Mouse (Mus musculus): ENCODE results near the gene Fbxl17.

The Fbxl17 gene

DNA sequence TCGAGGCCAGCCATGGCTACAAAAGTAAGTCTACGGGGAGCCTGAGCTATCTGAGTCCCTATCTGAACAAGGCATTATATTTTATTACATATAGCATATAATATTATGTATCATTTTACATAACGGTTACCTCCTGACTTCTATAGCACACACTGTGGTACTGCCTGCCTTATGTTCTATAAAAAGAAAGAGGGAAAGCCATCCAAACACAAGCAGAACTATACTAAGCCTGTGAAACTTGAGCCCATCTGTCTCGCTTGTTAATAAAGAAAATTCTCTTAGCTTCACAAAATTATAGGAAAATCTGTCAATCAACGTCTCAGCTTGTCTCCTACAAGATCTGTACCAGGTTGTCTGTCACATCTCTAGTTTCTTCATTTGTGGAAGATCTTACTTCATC, 173.6 kb downstream of the Fbxl17 start:
- DNase-seq: no peak

DNA sequence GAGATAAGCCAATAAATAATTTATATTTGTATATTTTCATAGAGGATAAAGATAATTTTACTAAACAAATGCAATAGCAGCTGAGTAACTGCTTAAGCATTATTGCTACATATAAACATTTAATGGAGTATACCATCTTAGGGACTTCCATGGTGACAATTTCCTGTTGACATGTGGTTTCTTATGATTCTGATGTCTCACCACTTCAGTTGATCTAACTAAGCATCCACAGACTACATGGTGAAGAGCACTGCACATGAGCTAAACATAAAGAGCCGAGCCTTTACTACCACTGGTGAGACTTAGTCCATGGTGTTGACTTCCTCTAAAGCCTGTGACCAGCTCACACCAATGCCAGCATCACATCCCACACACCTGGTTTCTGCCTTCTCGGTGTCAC, 175.1 kb downstream of the Fbxl17 start:
- DNase-seq: no peak

DNA sequence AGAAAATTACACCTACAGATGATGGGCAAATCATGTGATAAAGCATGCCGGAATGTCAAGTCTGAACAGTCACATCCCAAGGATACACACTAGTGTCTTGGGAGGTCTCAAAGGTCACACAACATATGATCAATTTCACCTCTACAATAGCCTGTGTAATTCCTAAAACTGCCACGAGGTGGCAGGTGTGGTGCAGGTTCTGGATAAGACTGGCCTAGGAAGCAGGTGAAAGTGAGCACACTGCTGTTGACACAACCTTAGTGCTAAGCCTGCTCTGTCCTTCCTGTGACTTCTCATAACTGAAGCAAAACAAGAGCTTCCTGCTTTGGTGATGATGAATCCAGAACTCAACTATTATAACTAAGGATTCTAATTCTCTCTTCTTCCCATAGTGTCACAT, 175.8 kb downstream of the Fbxl17 start:
- peak; percentile 77 for DNase-seq

DNA sequence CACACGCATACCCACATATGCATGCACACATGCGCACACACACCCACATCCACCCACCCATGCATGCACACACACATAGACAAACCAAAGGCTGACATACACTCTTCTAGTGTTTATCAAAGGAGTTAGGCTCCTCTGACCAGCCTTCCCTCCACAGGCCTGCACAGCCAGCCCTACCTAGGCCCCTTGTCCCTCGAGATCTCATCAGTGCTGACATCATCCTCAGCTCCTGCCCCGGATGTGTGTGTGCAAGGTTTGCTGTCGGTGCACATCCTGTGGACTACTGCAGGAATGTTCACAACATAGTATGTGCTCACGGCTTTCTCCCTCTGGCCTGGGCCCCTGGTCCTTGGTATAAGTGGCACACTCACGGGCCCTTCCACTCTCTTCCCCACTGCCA, 177.0 kb downstream of the Fbxl17 start:
- DNase-seq: no peak

DNA sequence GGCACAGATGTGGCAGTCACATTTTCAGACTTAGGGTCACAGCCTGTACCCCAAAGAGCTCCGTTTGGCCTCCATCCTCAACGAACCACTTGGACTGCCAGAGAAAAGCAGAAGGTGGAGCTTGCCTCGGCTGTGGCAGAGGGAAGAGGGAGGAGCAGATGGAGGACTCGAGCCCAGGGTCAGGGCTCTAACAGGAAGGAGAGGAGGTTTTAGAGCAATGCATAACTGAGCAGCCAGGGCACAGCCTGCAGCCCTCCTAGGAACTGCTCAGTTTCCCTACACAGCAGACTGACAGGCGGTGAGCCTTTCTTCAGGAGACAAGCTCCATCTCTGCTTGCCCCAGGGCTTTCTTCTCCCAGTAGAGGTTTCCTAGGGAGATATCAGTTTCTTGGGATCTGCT, 178.5 kb downstream of the Fbxl17 start:
- DNase-seq: no peak

DNA sequence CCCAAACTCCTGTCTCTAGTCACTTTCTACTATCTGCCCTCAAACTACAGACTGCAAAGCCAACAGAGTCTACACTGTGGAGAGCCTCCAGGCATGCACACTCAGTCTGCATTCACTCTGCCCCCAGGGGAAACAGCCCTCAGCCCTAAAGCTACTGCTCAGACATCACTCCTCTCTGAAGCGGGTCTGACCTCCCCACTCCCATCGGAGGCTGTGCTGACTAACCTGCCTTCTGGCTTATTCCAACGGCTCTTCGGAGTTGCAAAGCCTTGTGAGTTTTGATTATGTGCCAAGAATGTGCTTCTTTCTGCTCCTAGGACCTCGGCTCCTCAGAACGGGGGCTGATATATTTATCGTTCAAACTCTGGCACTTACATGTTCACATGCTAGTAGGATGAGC, 182.3 kb downstream of the Fbxl17 start:
- no peak for DNase-seq

DNA sequence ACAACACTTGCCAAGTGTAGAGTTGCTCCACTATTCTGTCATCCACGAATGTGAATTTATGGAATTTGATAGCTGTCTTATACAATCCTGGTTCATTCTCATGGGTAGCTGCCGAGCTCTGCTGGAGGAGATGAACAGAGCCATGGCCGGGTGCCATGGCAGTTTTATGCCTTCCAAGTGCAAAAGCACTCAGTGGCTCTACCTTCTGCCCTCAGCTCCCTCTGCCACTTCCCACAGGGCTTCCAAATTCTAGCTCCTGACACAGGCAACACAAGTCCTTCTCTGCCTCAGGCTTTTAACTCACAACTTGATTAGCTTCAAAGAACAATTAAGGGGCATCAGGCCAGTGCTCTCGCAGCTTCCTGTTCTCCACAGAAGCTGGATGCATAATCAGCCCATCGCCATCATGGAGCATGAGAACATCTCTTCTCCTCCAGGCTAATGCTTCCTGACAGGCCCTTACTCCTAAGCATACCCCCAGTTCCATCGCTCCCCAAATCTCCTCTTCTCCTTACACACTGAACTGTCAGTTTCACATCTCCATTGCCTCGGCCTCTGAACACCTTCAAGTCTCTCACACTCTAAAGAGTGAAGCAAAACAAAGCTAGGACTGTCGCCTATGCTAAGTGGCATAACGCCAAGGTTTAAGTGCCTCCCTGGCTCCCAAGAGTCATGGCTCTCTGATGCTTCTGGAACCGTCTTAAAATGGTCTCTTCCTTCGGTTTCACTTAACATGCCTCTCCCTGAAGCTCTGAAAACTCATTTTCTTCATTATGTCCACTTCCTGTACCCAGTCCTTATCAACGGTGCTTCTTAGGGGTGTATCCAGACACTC, 184.0 kb downstream of the Fbxl17 start:
- no peak for DNase-seq

DNA sequence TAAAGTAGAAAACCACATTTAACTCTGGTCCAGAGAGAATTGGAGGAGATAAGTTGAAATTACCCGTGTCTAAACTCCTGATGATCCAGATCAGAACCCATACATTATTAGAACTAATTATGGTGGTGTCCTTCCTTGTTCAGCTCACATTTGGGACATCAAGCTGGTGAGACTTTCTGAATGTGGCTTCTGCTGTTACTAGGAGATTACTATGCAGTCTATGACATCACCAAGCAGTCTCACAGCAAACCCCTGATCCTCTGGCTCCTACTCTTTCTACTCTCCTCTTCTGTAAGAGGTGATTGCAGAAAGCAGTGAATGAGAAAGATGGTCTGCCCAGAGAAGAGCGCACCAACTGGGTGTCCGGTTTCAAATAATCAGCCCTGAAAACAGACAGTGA, 187.0 kb downstream of the Fbxl17 start:
- DNase-seq: no peak

DNA sequence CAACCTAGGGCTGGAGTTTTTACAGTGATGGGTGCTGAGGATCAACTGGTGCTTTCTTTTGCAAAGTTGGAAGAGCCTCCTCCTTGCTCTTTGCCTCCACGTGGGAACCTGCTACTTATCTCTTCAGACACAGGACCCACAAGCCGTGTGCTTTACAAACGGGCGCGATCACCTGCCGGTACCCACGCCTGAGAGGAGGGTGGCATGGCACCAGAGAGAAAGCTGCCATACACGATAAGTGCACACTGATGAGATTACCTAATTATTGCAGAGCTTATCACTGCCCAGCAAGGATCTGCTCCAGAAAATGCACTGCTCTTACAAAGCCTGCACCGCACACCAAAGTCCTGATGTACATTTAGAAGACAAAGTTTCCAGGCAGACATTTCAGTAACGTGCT, 187.5 kb downstream of the Fbxl17 start:
- no peak for DNase-seq

DNA sequence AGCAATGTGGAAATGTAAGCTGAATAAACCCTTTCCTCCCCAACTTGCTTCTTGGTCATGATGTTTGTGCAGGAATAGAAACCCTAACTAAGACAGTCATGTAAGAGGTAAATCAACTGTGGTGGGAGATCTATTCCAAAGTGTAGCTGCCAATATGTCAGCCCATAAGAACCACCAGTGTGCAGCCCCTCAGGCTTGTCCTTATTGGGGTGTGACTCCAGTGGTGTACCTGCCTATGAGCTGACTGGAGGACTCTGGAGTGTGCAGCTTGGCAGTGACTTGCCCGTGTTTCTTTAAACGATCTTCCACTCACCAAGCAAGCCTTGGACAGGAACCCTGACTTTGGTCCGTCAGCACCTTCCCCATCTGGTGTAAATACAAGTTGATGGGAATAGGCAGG, 188.2 kb downstream of the Fbxl17 start:
- no peak for DNase-seq

DNA sequence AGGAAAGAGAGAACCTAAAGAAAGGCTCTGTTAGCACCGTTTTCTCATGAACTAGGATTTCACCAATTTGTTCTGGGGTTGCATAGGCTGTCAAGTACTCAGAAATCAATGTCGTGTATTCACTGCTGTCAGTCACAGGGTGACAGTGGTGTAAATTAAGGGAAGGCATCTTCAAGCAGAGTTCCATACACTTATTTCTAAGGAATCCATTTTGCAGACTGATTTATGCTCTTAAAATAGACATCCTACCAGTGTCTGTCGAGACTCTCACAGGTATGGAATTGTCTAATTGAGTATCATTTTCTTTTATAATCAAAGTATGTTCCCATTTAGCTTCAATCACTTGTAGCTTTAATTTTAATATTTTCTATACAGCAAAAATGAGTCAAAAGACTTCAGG, 189.8 kb downstream of the Fbxl17 start:
- no peak for DNase-seq

DNA sequence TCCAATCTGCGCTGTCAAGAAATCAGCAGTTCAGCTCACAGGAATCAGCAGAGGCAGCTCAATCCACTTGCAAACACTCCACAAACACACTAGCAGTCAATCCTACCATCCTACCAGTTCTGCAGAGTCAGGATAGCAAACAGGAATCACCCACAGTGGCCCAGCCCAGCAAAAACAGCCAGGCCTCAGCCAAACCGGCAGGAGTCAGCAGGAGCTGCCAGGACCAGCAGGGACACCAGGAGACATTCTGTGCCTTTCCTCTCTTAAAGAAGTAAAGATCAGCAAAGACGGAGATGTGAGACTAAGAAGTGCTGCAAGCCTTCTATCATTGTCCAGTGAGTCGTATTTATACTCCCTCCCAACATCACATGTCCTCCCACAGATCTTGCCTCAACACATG, 196.0 kb downstream of the Fbxl17 start:
- DNase-seq: no peak

DNA sequence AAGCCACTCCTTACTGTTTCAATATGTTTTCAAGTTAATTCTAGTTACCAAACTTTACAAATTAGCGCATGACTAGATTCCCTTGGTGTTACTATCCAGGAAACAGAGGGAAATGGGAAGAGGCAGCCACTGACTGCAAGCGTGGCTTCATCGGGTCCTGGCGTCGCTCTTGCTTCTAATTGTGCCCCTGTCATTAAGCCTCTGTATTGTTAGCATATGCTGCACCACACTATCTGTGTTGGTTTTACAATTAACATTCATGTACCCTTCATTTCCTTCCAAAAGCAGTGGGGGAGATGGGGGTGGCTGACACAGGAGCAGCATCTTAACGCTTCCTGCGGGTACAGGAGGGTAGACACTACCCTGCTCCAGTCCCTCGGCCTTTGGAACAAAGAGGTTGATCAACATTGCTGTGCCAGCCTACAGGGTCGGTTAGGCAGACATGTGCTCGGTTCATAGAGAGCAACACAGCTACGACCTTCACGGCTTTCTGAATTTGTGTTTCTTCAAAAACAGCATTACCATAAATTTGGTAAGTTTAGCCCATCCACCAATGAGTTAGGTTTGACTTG, 197.9 kb downstream of the Fbxl17 start:
- DNase-seq: no peak

DNA sequence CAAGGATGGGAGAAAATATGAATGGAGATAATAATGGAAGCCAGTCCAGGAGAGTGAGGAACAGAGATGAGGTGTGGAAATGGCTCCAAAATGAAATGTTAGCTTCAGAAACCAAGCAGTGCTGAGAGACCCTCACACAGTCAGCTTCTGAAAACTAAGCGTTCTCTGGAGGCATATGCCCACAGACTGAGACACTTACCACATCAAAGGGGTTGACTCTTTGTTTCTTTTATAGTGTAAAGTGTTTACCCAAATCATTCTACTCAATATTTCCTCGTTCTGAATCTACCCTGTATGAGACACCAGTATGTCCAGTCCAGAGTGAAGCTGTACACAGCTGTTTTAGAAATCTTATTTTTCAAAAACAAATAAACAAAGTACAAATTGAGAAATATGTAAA, 204.3 kb downstream of the Fbxl17 start:
- DNase-seq: no peak

DNA sequence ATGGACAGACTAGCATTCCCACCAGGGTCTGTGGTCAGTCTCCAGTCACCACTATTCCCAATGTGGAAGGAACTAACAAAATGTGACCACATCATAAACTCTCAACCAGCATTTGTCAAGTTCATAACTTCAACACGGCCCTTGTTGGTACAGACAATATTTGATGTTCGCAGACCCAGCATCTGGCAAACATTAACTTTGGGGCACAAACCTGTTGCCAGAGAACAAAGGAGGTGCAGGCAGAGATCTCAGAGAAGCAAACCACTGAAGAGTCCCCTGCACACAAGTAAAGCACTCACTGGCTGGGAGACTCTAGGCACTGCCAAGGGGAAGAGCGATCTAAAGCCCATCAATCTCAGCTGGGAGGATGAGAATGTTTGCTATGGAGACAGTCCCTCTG, 204.9 kb downstream of the Fbxl17 start:
- no peak for DNase-seq

DNA sequence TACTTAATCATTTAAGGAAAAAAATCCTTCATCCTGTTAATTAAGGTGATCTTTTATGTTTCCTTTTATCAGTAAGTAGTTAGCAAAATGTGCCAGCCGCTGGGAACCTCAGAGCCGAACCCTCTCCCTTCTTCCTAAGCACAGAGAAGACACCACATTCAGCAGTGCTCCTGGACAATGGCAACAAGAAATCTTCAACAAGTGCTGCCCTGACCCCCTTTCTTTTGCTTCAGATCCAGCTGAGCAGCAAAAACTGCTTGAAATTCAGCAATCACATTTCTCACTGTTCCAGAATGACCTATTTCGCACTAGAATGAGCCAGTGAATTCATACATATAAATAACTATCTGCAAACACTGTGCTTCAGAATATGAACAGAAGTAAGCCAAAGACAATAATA, 205.8 kb downstream of the Fbxl17 start:
- no peak for DNase-seq

DNA sequence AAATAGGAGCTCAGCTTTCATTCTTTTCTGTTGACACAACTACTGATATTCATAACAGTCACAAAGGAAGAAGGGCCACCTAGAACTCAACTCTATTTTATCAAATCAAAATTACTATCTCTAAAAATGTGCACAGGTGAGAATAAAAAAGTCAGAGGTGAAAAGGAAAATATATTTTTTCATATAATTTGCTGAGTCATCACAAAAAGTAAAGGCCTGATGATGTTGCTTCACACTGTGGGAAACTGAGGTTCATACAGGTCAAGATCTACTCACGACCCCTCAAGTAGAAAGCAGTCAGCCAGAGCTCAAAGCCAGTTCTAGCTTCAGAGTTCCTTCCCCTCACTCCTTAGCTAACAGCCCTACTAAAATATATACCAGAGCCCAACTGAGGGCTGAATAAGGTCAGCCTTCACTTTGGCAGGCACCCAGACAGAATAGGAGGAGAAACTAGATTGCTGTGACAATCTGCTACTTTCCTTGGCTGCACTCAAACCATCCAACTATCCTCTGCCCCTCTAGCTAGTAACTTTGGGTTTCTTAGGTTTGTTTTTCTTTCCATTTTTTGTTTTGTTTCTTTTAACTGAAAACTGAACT, 210.4 kb downstream of the Fbxl17 start:
- no peak for DNase-seq

DNA sequence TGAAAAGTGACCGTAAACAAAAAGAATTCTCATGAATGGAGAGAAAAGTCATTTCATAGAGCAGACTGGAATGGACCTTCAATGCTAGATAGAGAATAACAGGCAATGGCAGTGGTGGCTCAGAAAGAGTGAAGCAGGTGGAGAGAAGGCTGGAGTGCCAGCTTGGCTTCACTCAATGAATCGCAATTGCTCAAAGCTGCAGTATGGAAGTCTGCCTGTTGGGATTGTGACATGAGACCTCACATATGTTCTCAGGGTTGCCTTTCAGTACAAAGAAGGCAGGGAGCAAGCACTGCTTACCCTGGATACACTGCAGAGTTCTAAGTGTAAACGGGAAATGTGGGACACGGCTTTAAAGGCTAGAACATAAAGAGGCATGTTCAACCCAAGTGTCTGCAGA, 211.0 kb downstream of the Fbxl17 start:
- DNase-seq: no peak

DNA sequence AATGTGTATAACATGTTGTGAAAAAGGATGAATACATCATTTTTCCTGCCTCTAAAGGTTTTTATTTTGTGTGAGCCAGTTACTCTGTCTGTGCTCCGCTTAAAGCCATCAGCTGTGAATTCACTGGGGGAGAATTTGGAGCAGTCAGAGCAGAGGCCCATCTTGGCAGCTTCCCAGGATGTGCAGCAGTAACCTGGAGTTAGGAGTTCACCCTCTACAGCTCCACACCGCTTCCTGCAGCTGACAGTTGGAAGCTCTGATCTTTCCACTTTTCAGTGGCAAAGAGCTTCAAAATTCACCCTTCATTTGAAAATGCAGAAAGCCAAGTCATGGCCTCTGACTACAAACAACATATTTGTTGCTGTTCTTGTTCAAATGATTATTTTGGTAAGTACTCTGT, 212.4 kb downstream of the Fbxl17 start:
- DNase-seq: no peak

DNA sequence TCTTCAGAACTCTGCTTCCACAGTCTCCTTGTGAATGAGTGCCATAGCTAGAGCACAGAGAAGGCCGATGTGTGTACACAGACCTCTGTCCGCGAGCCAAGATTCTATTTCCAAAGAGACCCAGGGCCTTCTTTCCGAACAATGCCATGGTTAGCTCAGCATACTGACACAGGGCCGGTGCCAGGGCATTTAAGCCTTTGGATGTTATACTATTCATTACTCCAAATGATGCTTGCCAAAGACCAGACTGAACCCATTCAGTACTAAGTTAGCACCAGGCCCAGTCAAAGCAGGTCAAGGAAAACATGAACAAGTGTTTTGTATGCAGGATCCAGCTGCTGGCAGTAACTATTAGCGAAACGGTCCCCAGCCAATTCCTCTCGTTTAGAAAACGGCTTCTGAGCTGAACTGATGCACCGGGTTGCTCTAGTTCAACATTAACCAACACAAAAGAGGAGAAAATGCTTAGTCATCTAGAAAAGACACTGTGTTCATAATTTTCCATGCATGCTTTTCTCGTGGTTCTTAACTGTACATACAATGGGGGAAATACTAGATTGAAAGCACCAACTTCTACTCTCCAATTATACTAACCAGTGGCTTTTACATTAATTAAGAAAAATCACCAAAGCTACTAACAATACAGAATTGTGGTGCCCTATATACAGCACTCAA, 214.4 kb downstream of the Fbxl17 start:
- no peak for DNase-seq

DNA sequence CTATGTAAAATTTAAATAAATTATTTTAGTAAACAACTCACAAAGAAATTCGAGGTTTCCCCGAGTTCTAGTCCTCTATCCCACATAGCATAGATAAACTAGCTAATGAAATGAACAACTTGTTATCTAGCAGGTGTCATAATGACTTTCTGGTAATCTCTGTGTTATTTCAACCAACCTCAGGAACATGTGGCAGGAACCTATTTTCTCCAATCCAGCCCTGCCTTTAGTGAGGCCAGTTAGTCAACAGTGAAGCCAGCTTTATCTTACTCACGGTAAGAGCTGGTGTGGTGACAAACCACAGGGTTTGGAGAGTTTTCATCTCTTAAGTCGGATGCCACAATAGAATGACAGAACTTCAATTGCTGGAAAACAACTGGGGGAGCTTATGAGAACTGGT, 215.7 kb downstream of the Fbxl17 start:
- no peak for DNase-seq

DNA sequence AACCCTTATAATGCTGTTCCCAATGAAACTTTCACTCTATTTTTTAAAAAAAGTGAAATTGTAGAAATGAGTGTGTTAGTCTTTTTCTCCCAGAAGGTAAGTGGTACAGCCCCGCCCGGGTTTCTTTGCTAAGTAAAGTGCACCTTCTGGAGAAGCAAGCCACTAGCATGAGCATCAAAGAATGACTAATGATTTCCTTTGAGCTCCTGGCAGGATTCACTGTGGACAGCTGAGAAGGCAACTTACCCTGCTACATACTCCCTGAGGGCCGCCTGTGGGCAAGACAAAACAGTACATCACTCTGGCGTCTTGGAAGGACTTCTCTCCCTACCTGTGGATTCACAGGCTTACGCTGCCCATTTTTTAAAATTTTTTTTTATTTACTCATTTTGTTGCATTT, 217.8 kb downstream of the Fbxl17 start:
- no peak for DNase-seq

DNA sequence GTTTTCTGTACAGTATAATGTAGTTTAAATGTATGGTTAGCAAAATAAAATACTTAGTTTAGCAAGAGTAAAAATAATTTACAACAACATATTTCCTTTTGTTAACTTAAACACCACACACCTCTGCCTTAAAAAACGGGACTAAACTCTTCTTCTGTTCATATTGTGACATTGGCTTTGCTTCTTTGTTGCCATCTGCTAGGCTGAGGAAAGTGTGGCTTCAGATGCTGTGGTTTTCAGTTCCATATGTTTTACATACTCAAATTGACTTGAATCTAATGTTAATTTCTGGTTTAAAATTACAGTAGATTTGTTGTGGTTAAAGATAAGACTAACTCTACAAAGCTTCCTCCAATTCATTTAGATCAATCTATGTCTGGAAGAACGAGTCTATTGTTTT, 218.8 kb downstream of the Fbxl17 start:
- DNase-seq: no peak

DNA sequence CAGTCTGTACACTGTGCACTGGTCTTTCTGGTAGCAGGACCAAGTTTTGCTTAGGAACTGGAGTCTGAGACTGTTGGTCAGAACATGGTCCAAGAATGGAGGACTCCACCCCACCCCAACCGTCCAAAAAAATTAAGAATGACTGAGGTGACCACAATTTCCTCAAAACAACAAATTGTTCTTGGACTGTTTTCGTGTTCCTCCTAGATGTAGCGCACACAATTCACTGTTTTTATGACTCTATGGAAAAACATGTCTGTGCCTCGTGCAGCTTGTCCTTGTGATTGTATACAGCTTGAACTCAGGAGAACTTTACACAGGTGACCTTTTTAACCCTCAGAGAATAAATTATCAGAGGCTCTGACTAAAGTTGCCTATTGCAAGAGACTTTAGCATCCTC, 220.7 kb downstream of the Fbxl17 start:
- DNase-seq: no peak

Measured in thymus, postnatal 25 days (tissue).